Mouse (Mus musculus) MEL (cell line): Measurements from ENCODE around the gene Lypd5. TPM values are rescaled to one million over a fixed set of nuclear protein-coding genes. Genes with fewer than 3 reads are reported as not detected.

Source experiments
- DNase-seq: peaks from one replicate; pipeline ENCODE4 v3.0.0; 2011; ENCODE audit warnings: low read depth, low spot score
- H3K27ac ChIP-seq: 2 replicates; pipeline ENCODE4 v1.5.1; 2012; ENCODE audit warnings: low read depth, mild to moderate bottlenecking, control low read depth, low read length, moderate library complexity; ENCODE audit not compliant: control insufficient read depth
- H3K27me3 ChIP-seq, 2 experiments: fragments of 150-350 bp in 1 of 2; sonication (generic) in 1 of 2; 2 replicates each; pipeline ENCODE4 v1.6.1; 2012; ENCODE audit warnings: low read length in 2 of 2, mild to moderate bottlenecking in 2 of 2, improper control_type of control experiment in 1 of 2, moderate library complexity in 1 of 2; ENCODE audit not compliant: insufficient read depth in 2 of 2, control insufficient read depth in 1 of 2
- H3K36me3 ChIP-seq, 2 experiments: 2 replicates each; pipeline ENCODE4 v1.6.1; 2012 to 2014; ENCODE audit warnings: low read length in 2 of 2, improper control_type of control experiment in 1 of 2, inconsistent platforms in 1 of 2, mild to moderate bottlenecking in 1 of 2; ENCODE audit not compliant: insufficient read depth in 2 of 2, control insufficient read depth in 1 of 2
- H3K4me1 ChIP-seq, 2 experiments: fragments of 150-350 bp in 1 of 2; sonication (generic) in 1 of 2; 2 replicates each; pipeline ENCODE4 v1.6.1; 2012; ENCODE audit warnings: low read length in 2 of 2, improper control_type of control experiment in 1 of 2, mild to moderate bottlenecking in 1 of 2; ENCODE audit not compliant: insufficient read depth in 2 of 2, control insufficient read depth in 1 of 2
- H3K4me3 ChIP-seq, 2 experiments: fragments of 150-350 bp in 1 of 2; sonication (generic) in 1 of 2; 2 replicates each; pipeline ENCODE4 v1.5.1; 2012; ENCODE audit warnings: low read depth in 2 of 2, low read length in 2 of 2, mild to moderate bottlenecking in 2 of 2, moderate library complexity in 2 of 2, control low read depth in 1 of 2, improper control_type of control experiment in 1 of 2; ENCODE audit not compliant: control insufficient read depth in 1 of 2, insufficient read depth in 1 of 2
- H3K79me2 ChIP-seq: 2 replicates; pipeline ENCODE4 v1.6.1; 2012; ENCODE audit warnings: mild to moderate bottlenecking, low read length, moderate library complexity; ENCODE audit not compliant: control insufficient read depth, poor library complexity, insufficient read depth
- H3K9ac ChIP-seq: 2 replicates; pipeline ENCODE4 v1.6.1; 2012; ENCODE audit warnings: low read depth, mild to moderate bottlenecking, control low read depth, low read length, moderate library complexity; ENCODE audit not compliant: control insufficient read depth, poor library complexity, severe bottlenecking
- H3K9me3 ChIP-seq: fragments of 150-350 bp; sonication (generic); replicated peaks from 2 replicates; pipeline ENCODE4 v1.6.1; 2012; ENCODE audit warnings: mild to moderate bottlenecking, low read length, improper control_type of control experiment, moderate library complexity; ENCODE audit not compliant: insufficient read depth
- BHLHE40 ChIP-seq: IDR thresholded peaks from 2 replicates; pipeline ENCODE4 v1.6.1; 2012; ENCODE audit warnings: low read depth, mild to moderate bottlenecking, inconsistent platforms, low read length, improper control_type of control experiment, borderline replicate concordance
- CHD2 ChIP-seq: IDR thresholded peaks from 2 replicates; pipeline ENCODE4 v1.6.1; 2011; ENCODE audit warnings: low read length, improper control_type of control experiment
- CTCF ChIP-seq, 3 experiments: IDR thresholded peaks in 2 of 3; conservative IDR thresholded peaks in 1 of 3; 2 replicates each; pipeline ENCODE4 v1.5.1; 2011 to 2012; ENCODE audit warnings: low read length in 3 of 3, low read depth in 2 of 3, mild to moderate bottlenecking in 2 of 3, improper control_type of control experiment in 1 of 3, inconsistent platforms in 1 of 3, mixed read lengths in 1 of 3, moderate library complexity in 1 of 3; ENCODE audit not compliant: control insufficient read depth in 1 of 3, insufficient read depth in 1 of 3, poor library complexity in 1 of 3, severe bottlenecking in 1 of 3
- EP300 ChIP-seq, 2 experiments: IDR thresholded peaks; 2 replicates each; pipeline ENCODE4 v1.6.1; 2011; ENCODE audit warnings: improper control_type of control experiment in 2 of 2, low read length in 2 of 2, low read depth in 1 of 2, mild to moderate bottlenecking in 1 of 2
- GABPA ChIP-seq: IDR thresholded peaks from 2 replicates; pipeline ENCODE4 v1.6.1; 2012; ENCODE audit warnings: low read depth, mild to moderate bottlenecking, inconsistent platforms, low read length, improper control_type of control experiment, moderate library complexity
- GATA1 ChIP-seq: IDR thresholded peaks from 2 replicates; pipeline ENCODE4 v1.6.1; 2011; ENCODE audit warnings: low read depth, low read length, improper control_type of control experiment
- JUND ChIP-seq: IDR thresholded peaks from 2 replicates; pipeline ENCODE4 v1.6.1; 2011; ENCODE audit warnings: low read depth, mild to moderate bottlenecking, improper control_type of control experiment, low read length
- KAT2A ChIP-seq: conservative IDR thresholded peaks from 2 replicates; pipeline ENCODE4 v1.6.1; 2012; ENCODE audit warnings: low read depth, low read length, improper control_type of control experiment, inconsistent platforms
- MAFK ChIP-seq: IDR thresholded peaks from 2 replicates; pipeline ENCODE4 v1.6.1; 2011; ENCODE audit warnings: low read depth, mild to moderate bottlenecking, low read length, improper control_type of control experiment, borderline replicate concordance
- MAZ ChIP-seq: IDR thresholded peaks from 2 replicates; pipeline ENCODE4 v1.6.1; 2012; ENCODE audit warnings: low read depth, mild to moderate bottlenecking, inconsistent platforms, low read length, improper control_type of control experiment
- MXI1 ChIP-seq: IDR thresholded peaks from 2 replicates; pipeline ENCODE4 v1.6.1; 2011; ENCODE audit warnings: mild to moderate bottlenecking, low read depth, low read length, improper control_type of control experiment
- MYB ChIP-seq: IDR thresholded peaks from 2 replicates; pipeline ENCODE4 v1.6.1; 2011; ENCODE audit warnings: mild to moderate bottlenecking, low read depth, low read length, improper control_type of control experiment
- TBP ChIP-seq: IDR thresholded peaks from 2 replicates; pipeline ENCODE4 v1.8.0; 2011; ENCODE audit warnings: low read depth, low read length, improper control_type of control experiment
- TCF12 ChIP-seq: IDR thresholded peaks from 2 replicates; pipeline ENCODE4 v1.6.1; 2014; ENCODE audit warnings: low read depth, mild to moderate bottlenecking, inconsistent platforms, low read length, improper control_type of control experiment, moderate library complexity
- USF1 ChIP-seq: IDR thresholded peaks from 2 replicates; pipeline ENCODE4 v1.6.1; 2014; ENCODE audit warnings: low read depth, mild to moderate bottlenecking, inconsistent platforms, low read length, improper control_type of control experiment, moderate library complexity
- ZC3H11A ChIP-seq: IDR thresholded peaks from 2 replicates; pipeline ENCODE4 v1.6.1; 2012; ENCODE audit warnings: low read depth, mild to moderate bottlenecking, inconsistent platforms, low read length, improper control_type of control experiment
- polyA plus RNA-seq, 2 experiments: library from polyadenylated mRNA; stranded (reverse) in 1 of 2; unstranded in 1 of 2; fragments of >175 nt in 1 of 2; fragments of >200 nt in 1 of 2; gene quantifications; 2 replicates each; pipeline versions ENCODE4 v1.2.1 to v1.2.4; 2012; ENCODE audit warnings: low replicate concordance in 2 of 2, low read depth in 1 of 2; ENCODE audit not compliant: insufficient read length in 2 of 2, insufficient read depth in 1 of 2, missing spikeins in 1 of 2
- total RNA-seq: library from RNA; depleted of rRNA; stranded (reverse); fragments of 300-350 nt; gene quantifications from 2 replicates; pipeline ENCODE4 v1.2.3, GENCODE M21; 2012

Gene Lypd5
- total and polyA plus RNA-seq, 3 experiments = not detected

DNA sequence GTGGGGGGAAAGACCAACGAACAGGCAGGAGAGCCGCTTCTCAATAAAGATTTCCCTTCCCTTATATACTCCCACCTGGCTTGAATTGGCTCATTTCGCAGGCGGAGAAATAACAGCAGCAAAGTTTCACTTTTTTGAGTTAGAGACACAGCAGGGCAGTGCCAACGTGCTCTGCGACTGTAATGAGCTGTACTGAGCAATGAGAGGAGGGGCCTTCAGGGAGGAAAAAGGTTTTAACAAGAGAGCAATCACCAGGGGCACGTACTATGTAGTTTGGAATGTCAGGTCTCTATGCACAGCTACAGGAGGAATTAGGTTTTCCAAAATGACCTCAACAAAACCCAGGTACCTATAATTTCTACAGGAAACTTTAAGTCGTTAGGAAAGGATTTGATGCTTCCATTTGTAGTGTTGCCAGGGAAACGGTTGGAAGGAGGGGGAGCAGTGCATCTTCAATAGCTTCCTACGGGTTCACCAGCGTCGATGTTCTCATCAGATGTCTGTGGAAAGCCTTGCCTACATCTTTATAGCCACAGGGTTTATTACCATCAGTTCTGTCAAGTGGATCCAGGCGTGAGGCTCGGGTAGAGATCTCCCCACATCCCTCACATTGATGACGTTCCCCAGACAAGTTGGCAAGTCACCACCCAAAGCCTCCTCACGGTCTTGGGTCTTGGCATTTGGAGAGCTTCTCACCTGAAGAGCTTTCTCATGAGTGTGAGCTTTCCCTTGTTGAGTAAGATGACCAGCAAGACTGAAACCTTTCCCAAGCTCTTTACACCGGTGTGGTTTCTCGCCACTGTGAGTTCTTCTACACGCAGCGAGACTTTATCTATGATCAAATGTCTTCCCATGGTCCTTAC lies 22.5 kb upstream of the Lypd5 start:
- no peaks in the 10 kb centered on the region for H3K79me2 ChIP-seq
- no peak overlapping the region for H3K9ac ChIP-seq
- no peaks in the 10 kb centered on the region for H3K4me1 ChIP-seq
- DNase-seq = no peak
- H3K4me3 ChIP-seq = no peak overlapping the region
- TF ChIP-seq BHLHE40 (no peak), TBP (no peak)
- no peak overlapping the region for H3K27ac ChIP-seq
- H3K9me3 ChIP-seq = no peaks in the 10 kb centered on the region
- no peaks in the 10 kb centered on the region for H3K36me3 ChIP-seq
- H3K27me3 ChIP-seq = no peaks in the 10 kb centered on the region; a peak in 2 of 4 replicates

DNA sequence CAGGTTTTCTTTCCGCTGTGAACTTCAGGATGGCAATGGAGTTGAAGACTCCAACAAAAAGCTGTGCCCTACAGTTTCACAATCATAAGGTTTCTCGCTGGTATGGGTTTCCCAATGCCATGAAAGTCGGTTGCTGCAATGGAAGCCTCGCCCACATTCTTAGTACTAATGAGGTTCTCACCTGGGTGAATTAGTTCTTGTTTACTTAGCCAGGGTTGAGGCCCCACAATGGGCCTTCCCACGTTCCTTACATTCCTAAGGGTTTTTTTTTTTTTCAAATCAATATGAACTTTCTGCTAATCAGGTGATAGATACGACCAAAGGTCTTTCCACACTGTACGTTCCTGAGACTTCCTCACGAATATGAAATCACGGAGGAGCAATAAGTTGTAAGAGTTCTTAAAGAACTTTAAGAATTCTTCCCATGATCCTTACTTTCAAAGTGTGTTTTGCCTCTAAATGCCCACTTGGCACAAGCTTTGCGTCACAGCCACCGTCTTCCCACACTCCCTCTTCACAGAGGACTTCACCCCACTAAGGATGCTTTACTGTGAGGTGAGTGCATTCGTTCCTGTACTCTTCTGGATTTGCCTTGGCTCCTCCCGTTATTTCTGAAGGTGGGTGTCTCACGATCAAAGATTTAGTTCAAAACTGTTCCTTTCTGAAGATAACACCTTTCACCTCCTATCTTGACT lies 21.6 kb upstream of the Lypd5 start:
- Histone ChIP-seq H3K4me1 (no peaks in the 10 kb centered on the region), H3K9me3 (no peaks in the 10 kb centered on the region), H3K36me3 (no peaks in the 10 kb centered on the region), H3K79me2 (no peaks in the 10 kb centered on the region), H3K4me3 (no peak overlapping the region), H3K27ac (no peak overlapping the region), H3K9ac (no peak overlapping the region), H3K27me3 (no peaks in the 10 kb centered on the region; a peak in 2 of 4 replicates)
- no peak for DNase-seq
- TF ChIP-seq TCF12 = no peak
- no peak for TF ChIP-seq EP300 (IDR thresholded peaks at IDR 0.05; ENCODE audit: low read depth in 1 of 2, low read length in 2 of 2)
- TF ChIP-seq KAT2A = no peak
- TF ChIP-seq GABPA = no peak
- TF ChIP-seq USF1 = no peak
- no peak for TF ChIP-seq MAFK
- no peak for TF ChIP-seq MXI1
- no peak for TF ChIP-seq JUND
- no peak for TF ChIP-seq MAZ
- TF ChIP-seq CTCF (IDR thresholded peaks at IDR 0.05 in 2 of 3, conservative IDR thresholded peaks at IDR 0.05 in 1 of 3; ENCODE audit: control insufficient read depth in 1 of 3, insufficient read depth in 1 of 3, low read depth in 2 of 3, low read length in 3 of 3, poor library complexity in 1 of 3, severe bottlenecking in 1 of 3) = no peak
- no peak for TF ChIP-seq GATA1
- TF ChIP-seq CHD2 = no peak
- TF ChIP-seq ZC3H11A = no peak
- TF ChIP-seq MYB = no peak
